Mouse (Mus musculus) ES-E14 (cell line): ENCODE measurements around the gene Sumf1. TPM values are rescaled to one million over a fixed set of nuclear protein-coding genes. Genes with fewer than 3 reads are reported as not detected.
A peak's percentile ranks its signal among the peaks of the same experiment; 100 is the strongest.

ENCODE experiments used
- DNase-seq: peaks from one replicate; pipeline ENCODE4 v3.0.0-alpha.2; 2013; ENCODE audit warnings: low read depth, low spot score
- H3K27ac ChIP-seq: 2 replicates; pipeline ENCODE4 v1.5.1; 2012; ENCODE audit warnings: low read depth, mild to moderate bottlenecking, low read length, moderate library complexity, mixed read lengths; ENCODE audit not compliant: poor library complexity, insufficient read depth, severe bottlenecking
- H3K36me3 ChIP-seq: 2 replicates; pipeline ENCODE4 v1.6.1; 2012; ENCODE audit warnings: mild to moderate bottlenecking, low read length, moderate library complexity, mixed read lengths; ENCODE audit not compliant: control insufficient read depth, poor library complexity, insufficient read depth, severe bottlenecking
- H3K4me1 ChIP-seq, 2 experiments: fragments of 150-350 bp in 1 of 2; sonication (generic) in 1 of 2; 2 replicates each; pipeline ENCODE4 v1.6.1; 2012; ENCODE audit warnings: low read length in 2 of 2, mild to moderate bottlenecking in 1 of 2, mixed read lengths in 1 of 2; ENCODE audit not compliant: control insufficient read depth in 2 of 2, insufficient read depth in 2 of 2, poor library complexity in 1 of 2
- H3K4me3 ChIP-seq, 2 experiments: fragments of 150-350 bp in 1 of 2; sonication (generic) in 1 of 2; 2 replicates each; pipeline ENCODE4 v1.5.1; 2012; ENCODE audit warnings: low read length in 2 of 2, low read depth in 1 of 2, mild to moderate bottlenecking in 1 of 2, mixed read lengths in 1 of 2; ENCODE audit not compliant: insufficient read depth in 1 of 2, poor library complexity in 1 of 2, severe bottlenecking in 1 of 2
- H3K9ac ChIP-seq: 2 replicates; pipeline ENCODE4 v1.6.1; 2012; ENCODE audit warnings: low read depth, mild to moderate bottlenecking, low read length, mixed read lengths; ENCODE audit not compliant: poor library complexity, insufficient read depth, severe bottlenecking
- H3K9me3 ChIP-seq: fragments of 150-350 bp; sonication (generic); 2 replicates; pipeline ENCODE4 v1.6.1; 2012; ENCODE audit warnings: low read depth, mild to moderate bottlenecking, low read length; ENCODE audit not compliant: control insufficient read depth, insufficient read depth
- CHD2 ChIP-seq: IDR thresholded peaks from 2 replicates; pipeline ENCODE4 v1.6.1; 2014; ENCODE audit warnings: mild to moderate bottlenecking, low read depth, low read length, inconsistent platforms
- HCFC1 ChIP-seq: IDR thresholded peaks from 2 replicates; pipeline ENCODE4 v1.6.1; 2012; ENCODE audit warnings: low read length, inconsistent platforms, borderline replicate concordance; ENCODE audit not compliant: insufficient read depth
- MAFK ChIP-seq: IDR thresholded peaks from 2 replicates; pipeline ENCODE4 v1.6.1; 2014; ENCODE audit warnings: mild to moderate bottlenecking, low read depth, low read length, inconsistent platforms; ENCODE audit not compliant: insufficient read depth
- ZC3H11A ChIP-seq: IDR thresholded peaks from 2 replicates; pipeline ENCODE4 v1.6.1; 2012; ENCODE audit warnings: low read depth, mild to moderate bottlenecking, inconsistent platforms, low read length, borderline replicate concordance
- ZNF384 ChIP-seq: IDR thresholded peaks from 2 replicates; pipeline ENCODE4 v1.6.1; 2012; ENCODE audit warnings: low read depth, low read length, inconsistent platforms
- in situ Hi-C, 2 experiments: fragments of 600-800 bp; cut with MboI; formaldehyde crosslinking; loops; one replicate each; pipeline ENCODE4 v1.15.1; 2025; ENCODE audit warnings: low sequenced_read_pairs in 2 of 2, inconsistent platforms in 1 of 2; ENCODE audit not compliant: unreplicated experiment in 2 of 2
- total RNA-seq: library from RNA; depleted of rRNA; stranded (reverse); fragments of 300-350 nt; gene quantifications from 2 replicates; pipeline ENCODE4 v1.2.3, GENCODE M21; 2012

The Sumf1 gene
- total RNA-seq, 1 experiment, result 26.5 TPM

DNA sequence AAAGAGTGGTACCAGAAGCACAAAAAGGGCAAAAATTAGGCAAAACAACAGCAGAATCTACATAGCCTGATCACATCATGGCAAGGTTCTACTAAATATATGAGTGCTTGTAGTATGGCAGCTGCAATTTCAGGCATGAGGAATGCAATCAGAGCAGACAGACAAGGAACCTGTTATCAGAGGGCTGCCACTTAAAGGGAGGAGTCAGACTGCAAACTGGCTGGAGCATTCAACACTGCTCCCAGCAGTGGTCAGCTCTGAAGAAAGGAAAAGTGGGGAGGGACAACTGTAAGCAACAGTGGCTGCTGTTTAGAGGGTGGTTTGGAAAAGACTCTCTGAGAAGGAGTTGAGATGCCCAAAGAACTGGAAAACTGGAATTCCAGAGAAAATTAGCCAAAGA is 73.7 kb downstream of the Sumf1 start:
- Histone ChIP-seq H3K4me3 (no peak overlapping the region), H3K9me3 (no peaks in the 10 kb centered on the region), H3K4me1 (peaks cover 10 to 22% of the 10 kb centered on the region in 2 experiments), H3K9ac (no peak overlapping the region), H3K27ac (no peak overlapping the region), H3K36me3 (no peaks in the 10 kb centered on the region)
- DNase-seq, result no peak
- in situ Hi-C loops, result loop anchor here in 1 of 2 experiments (25.0 kb wide), 1 partner anchor 276 kb away; no protein-coding TSS in a partner anchor
- no peak for TF ChIP-seq MAFK
- no peak for TF ChIP-seq ZC3H11A
- TF ChIP-seq HCFC1, result no peak
- TF ChIP-seq CHD2, result no peak
- TF ChIP-seq ZNF384, result no peak

GRCm38 (mm10) chr6:108110336-108110735 is 75.0 kb downstream of the Sumf1 start:
- DNase-seq, result peak; percentile 45
- no peaks in the 10 kb centered on the region for H3K9me3 ChIP-seq
- H3K4me1 ChIP-seq, result peaks cover 10 to 24% of the 10 kb centered on the region in 2 experiments
- TF ChIP-seq HCFC1, result no peak
- TF ChIP-seq ZC3H11A, result no peak
- no peak for TF ChIP-seq ZNF384
- no peak for TF ChIP-seq MAFK
- no peak for TF ChIP-seq CHD2
- in situ Hi-C loops, result loop anchor here in 1 of 2 experiments (25.0 kb wide), 1 partner anchor 277 kb away; no protein-coding TSS in a partner anchor
- no peak overlapping the region for H3K4me3 ChIP-seq
- H3K9ac ChIP-seq, result no peak overlapping the region
- H3K27ac ChIP-seq, result peak overlapping the region; percentile 49; the same call in 1 of the 2 replicates
- H3K36me3 ChIP-seq, result no peaks in the 10 kb centered on the region

GRCm38 (mm10) chr6:108107376-108107775 is 78.0 kb downstream of the Sumf1 start:
- peak; percentile 50 for DNase-seq
- Histone ChIP-seq H3K27ac (no peak overlapping the region; the same call in 1 of the 2 replicates), H3K9me3 (no peaks in the 10 kb centered on the region), H3K36me3 (no peaks in the 10 kb centered on the region), H3K4me3 (no peak overlapping the region), H3K9ac (no peak overlapping the region), H3K4me1 (peaks cover 10 to 22% of the 10 kb centered on the region in 2 experiments)
- peak; percentile 24; the same call in 1 of the 2 replicates for TF ChIP-seq CHD2
- TF ChIP-seq ZC3H11A, result no peak
- in situ Hi-C loops, result loop anchor here in 1 of 2 experiments (25.0 kb wide), 1 partner anchor 280 kb away; no protein-coding TSS in a partner anchor

GRCm38 (mm10) chr6:108101936-108102830 is 83.2 kb downstream of the Sumf1 start:
- no peak for DNase-seq
- Histone ChIP-seq H3K9me3 (no peaks in the 10 kb centered on the region), H3K4me3 (no peak overlapping the region), H3K36me3 (no peaks in the 10 kb centered on the region), H3K27ac (no peak overlapping the region), H3K4me1 (peaks cover 2% of the 10 kb centered on the region in 2 experiments; a peak in 1 of 4 replicates), H3K9ac (no peak overlapping the region)
- TF ChIP-seq MAFK (no peak), CHD2 (no peak), HCFC1 (no peak), ZC3H11A (no peak), ZNF384 (no peak)
- in situ Hi-C loops, result loop anchor here in 1 of 2 experiments (25.0 kb wide), 1 partner anchor 285 kb away; no protein-coding TSS in a partner anchor

- in situ Hi-C loops, result loop anchor here in 1 of 2 experiments (25.0 kb wide), 2 partner anchors 313 to 638 kb away; no protein-coding TSS in a partner anchor
- H3K27ac ChIP-seq, result no peak overlapping the region
Observed at GRCm38 (mm10) chr6:108098846-108099217, 86.5 kb downstream of the Sumf1 start.

More at GRCm38 (mm10) chr6:108098846-108099217, 86.5 kb downstream of the Sumf1 start:
- H3K9me3 ChIP-seq, result no peaks in the 10 kb centered on the region
- TF ChIP-seq CHD2 (no peak), ZC3H11A (no peak; the same call in 1 of the 2 replicates)
- H3K36me3 ChIP-seq, result no peaks in the 10 kb centered on the region
- H3K4me1 ChIP-seq, result no peaks in the 10 kb centered on the region
- H3K4me3 ChIP-seq, result no peak overlapping the region
- H3K9ac ChIP-seq, result no peak overlapping the region
- no peak for DNase-seq
